Mouse (Mus musculus) ovary, postnatal 10 days (tissue): Measurements from ENCODE around the gene Plcg2.

ENCODE experiments used
- DNase-seq: peaks from one replicate; pipeline ENCODE4 v3.0.0; 2022; ENCODE audit warnings: low spot score

Plcg2 gene

DNA sequence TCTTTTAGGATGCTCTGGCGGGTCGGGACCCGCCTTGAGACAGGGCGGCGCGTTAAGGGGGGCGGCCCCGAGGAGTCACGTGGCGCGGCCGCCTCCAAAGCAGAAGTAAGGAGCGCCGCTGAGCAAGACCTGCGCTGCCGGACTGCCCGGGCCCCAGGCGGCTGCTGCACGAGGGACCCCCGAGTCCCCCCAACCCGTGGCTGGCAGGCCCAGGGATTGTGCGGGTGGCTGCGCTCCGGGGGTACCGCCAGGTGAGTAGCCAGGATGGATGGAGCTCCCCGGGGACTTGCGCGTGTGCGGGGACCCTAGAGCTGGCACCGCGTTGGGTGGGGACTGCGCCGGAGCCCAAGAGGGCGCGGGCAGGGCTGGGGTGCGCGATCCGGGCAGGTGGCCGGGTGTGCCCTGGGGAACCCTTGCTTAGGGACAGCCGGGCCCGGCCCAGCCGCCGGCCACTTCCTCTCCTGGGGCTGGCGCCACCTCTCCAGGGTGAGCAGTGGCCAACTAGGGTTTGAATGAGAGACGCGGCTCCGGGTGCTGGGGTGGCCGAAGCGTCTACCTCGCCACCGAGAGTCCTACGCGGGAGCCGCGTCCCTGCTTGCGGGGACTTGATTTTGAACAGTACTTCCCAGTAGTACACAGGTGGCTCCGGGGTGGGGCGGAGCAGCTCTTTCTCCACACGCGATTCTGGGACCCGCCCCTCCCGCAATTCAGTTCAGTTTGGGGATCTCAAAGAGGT is at the start of gene Plcg2:
TSS of gene Plcg2 (plus strand) at position 113 of the 736 bp plus-strand sequence.
- DNase-seq = peak; percentile 4

DNA sequence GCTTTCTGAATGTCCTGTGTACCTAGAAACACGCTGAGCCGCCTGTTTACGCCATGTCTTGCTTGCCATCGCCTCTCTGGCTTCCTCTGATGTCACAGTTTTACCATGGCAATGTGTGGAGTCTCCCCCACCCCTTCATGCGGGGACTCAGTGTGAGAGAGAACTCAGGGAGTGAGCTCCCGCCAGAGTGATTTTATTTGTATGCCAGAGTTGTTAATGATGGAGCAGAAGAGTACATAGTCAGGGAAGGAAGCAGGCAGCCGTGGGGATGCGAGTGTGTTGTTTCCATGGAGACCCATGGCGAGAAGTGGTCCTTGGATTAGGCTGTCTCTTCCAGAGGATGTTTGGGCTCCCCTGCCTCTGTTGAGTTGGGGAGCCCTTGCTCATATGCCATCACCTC is 47.0 kb upstream of the Plcg2 start:
- DNase-seq = no peak

DNA sequence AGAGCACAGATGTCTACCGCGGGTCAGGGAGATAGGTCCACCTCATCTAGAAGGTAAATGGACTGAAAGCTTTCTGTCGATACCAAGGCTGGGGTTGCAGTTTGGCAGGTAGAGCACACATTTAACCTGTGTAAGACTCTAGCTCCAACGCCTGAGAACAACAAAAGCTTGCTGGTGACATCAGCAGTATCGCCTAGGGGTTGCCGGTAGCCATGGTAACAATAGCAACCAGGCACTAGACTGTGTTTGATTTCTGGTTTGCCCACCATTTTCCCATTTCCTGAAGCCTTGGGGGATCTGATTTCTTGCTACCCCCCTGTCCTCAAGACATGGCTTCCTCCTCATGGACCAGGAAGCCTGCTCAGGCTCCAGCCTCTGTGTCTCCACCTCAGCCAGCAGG is 44.1 kb upstream of the Plcg2 start:
- DNase-seq = no peak

GRCm38 (mm10) chr8:117454516-117455116 is 43.5 kb upstream of the Plcg2 start:
- DNase-seq = no peak

GRCm38 (mm10) chr8:117455701-117456100 is 42.4 kb upstream of the Plcg2 start:
- DNase-seq = no peak

- DNase-seq = no peak
These were observed 39.7 kb upstream of the Plcg2 start for GRCm38 (mm10) chr8:117458440-117458839.

DNA sequence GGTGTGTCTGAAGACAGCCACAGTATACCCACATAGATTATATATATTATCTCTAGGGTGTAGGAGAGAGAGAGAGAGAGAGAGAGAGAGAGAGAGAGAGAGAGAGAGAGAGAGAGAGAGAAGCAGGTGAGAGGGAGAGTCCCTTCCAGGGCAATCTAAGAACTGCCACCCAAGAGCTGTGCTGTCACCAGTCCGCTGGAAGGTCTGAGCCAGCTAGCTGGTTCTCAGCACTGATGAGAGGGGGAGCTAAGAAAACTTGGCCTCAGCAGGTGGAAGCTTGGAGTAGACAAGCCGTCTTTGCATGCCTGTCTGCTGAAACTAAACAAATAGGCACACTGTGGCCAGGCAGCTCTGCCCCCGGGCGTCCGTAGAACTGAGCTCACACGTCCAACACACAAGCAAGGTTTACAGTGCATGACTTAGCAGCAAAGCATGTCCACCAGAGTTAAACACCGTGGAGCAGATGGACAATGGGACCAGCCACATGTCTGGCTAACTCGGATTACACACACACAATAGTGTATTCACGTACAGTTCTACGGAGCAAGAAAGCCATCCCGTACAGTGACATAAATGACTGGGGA is 35.3 kb upstream of the Plcg2 start:
- no peak for DNase-seq

DNA sequence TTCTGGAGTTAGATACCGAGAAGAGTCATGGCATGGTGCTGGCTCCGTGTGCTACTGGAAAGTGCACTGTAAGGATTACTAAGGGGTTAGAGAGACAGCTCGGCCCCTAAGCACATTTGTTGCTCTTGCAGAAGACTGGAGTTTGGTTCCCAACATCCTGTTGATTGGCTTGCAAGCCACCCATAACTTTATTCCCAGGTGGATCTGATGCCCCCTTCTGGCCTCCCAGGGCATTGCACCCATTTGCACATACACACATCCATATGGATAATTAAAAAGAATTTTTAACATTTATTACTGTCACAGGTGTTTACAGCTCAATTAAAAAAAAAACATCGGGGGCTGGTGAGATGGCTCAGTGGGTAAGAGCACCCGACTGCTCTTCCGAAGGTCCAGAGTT is 33.6 kb upstream of the Plcg2 start:
- no peak for DNase-seq

DNA sequence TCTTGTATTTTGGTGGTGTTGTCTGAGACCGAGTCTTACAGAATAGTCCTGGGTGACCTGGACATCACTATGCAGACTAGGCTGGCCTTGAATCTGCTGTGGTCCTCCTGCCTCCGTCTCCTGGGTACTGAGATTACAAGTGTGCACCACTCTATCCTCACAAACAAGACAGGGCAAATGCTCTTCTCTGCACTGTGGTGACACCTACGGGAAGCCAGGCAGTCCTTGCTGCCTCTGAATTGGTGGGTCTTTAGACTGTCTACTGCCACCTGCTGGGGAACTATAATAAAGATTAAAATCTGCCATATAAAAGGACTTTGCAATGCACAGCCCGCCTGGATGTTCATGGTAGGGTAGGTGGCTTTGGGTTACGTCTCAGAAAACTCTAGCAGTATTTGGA is 32.8 kb upstream of the Plcg2 start:
- DNase-seq = no peak

DNA sequence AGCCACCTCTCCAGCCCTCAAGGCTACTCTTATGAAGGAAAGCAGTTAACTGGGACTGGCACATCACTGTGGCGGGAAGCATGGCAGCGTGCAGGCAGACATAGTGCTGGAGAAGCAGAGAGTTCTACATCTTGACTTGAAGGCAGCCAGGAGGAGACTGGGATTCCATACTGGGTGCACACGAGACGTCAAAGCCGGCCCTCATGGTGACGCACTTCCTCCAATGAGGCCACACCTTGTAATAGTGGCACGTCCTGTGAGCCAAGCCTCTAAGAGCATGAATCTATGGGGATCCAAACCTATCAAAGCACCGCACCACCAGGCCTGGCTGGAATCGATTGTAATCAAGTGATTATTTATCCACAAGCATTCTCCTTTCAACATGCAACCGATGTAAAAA is 30.6 kb upstream of the Plcg2 start:
- DNase-seq = no peak

DNA sequence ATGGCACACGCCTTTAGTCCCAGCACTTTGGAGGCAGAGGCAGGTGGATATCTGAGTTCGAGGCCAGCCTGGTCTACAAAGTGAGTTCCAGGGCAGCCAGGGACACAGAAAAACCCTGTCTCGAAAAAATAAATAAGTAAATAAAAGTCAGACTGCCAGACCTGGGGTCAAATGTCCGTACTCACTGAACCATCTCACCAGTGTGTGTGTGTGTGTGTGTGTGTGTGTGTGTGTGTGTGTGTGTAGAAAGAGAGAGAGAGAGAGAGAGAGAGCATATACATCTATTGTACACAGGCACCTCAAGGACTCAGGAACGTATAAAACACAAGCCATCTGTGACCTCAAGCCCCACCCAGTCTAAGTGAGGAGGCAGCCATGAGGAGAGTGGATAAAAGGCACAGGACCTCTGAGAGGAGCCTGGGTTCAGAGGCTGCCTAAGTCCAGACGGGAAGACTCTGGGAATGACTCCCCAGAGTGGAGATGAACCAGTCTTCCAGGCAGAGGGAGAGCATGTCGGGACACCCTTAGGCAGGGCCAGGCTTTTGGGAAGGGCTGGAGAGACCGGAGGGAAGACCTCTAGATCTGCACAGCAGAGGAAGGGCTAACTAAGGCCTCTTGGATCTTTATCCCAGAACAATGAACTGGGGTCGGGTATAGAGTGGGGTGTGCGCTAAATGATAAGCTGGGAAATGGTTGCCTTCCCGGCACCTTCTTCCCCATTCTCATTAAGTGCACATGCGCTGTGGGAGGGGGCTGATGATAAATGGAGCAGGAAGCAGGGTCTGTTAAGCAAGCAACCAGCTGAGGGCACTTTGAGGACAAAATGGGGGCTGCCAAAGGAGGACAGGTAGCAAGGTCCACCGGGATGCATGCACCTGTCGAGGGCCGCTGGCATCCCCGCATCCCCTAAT is 28.4 kb upstream of the Plcg2 start:
- DNase-seq = no peak

DNA sequence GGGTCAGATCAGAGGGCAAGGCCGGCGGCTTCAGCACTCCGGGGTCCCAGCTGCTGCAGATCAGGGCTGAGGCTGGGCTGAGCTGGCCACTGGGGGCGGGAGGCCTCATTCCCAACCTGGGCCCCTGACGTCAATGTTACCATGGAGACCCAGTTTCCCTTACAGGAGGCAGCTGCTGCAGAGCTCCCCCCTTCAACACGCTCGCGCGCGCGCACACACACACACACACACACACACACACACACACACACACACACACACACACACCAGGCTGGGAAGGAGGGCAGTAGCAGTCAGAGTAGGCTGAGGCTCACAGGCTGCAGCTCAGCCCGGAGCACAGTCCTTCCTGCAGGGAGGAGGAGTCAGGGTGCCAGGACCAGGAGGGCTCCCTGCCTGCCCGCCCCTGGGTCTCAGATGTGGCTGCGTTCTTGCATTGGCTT is 27.7 kb upstream of the Plcg2 start:
- DNase-seq = peak; percentile 23

GRCm38 (mm10) chr8:117471174-117471573 is 26.9 kb upstream of the Plcg2 start:
- DNase-seq = peak; percentile 20

DNA sequence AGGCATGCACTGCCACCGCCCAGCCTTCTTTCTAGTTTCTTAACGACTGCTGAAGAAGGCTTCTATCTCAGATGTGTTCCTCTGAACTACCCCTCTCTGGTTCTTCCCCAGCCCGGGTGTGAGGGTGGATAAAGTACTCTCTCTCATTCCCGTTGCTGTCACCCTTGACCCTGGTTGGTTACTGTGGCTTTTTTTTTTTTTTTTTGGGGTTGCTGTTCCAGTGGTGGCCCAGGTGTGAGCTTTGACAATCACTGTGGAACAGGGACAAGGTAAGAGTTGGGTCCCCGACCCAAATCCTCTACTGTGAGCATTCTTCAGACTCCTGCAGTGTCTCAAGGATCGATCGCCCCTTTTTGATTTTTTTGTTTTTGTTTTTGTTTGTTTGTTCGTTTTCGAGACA is 26.4 kb upstream of the Plcg2 start:
- no peak for DNase-seq

DNA sequence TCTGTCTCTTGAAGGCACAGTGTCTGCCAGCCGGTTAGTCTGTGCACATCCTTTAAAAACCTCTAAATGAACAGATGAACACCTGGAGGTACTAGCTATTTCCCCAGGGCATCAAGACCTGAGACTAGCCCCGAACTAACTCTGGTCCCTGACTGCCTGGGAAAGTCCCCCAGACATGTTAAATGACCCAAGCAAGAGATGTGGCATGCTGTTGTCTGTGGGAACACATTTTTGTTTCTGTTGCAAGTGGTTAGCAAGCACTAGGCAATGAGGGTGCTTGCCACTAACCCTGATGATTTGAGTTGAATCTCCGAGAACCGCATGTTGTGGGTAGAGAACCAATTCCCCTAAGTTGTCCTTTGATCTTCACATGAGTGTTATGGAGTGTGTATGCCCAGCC is 25.8 kb upstream of the Plcg2 start:
- no peak for DNase-seq

GRCm38 (mm10) chr8:117474944-117475343 is 23.1 kb upstream of the Plcg2 start:
- peak; percentile 86 for DNase-seq

DNA sequence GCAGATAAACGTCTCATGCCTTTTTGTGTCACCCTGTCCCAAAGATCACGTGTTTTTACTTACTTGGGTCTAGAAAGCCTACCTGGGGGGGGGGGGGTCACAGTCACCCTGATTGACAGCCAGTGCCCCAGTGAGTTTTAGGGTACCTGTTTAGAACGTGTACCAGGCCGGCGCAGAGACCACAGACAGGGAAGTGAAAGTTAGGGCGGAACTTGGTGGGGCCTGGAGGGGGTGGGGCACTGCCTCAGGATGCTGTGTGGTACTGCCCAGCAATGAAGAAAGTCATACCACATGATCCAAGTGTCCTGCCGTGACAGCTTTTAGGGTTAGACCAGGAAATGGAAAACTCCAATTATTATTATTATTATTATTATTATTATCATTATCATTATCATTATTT is 22.3 kb upstream of the Plcg2 start:
- DNase-seq = no peak

DNA sequence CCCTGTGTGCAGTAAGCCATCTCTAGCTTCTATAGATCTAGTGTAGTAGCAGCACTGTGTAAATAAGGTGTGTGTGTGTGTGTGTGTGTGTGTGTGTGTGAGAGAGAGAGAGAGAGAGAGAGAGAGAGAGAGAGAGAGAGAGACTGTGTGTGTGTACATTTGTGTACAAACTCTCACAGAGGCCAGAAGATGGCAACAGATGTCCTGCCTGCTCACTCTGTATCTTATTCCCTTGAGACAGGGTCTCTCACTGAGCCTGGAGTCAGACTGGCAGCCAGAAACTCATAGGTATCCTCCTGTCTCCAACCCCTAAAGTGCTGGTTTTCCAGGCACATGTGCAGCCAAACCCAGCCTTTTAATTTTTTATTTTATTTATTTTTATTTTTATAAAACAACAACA is 20.0 kb upstream of the Plcg2 start:
- DNase-seq = no peak

- DNase-seq = no peak
These were observed 18.1 kb upstream of the Plcg2 start for GRCm38 (mm10) chr8:117479996-117480395.

- DNase-seq = no peak
These were observed 17.6 kb upstream of the Plcg2 start for GRCm38 (mm10) chr8:117480516-117480915.

GRCm38 (mm10) chr8:117481830-117482229 is 16.3 kb upstream of the Plcg2 start:
- DNase-seq = no peak

DNA sequence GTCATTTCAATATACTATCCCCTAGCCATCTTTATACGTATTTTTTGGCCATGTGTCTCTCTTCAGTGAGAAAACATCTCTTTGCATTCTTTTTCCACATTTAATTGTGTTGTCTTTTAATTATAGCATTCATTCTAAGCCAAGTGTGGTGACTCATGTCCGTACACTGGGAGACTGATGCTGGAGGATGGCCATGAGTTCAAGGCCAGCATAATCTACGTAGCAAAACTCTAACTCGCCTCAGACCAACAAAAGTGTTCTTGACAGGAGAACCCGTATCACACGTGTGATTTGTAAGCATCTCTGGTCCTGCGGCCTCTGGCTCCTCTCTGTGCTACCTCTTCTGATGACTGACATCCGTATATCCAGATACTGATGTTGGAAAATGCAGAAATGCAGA is 13.4 kb upstream of the Plcg2 start:
- no peak for DNase-seq

- DNase-seq = no peak
These were observed 12.8 kb upstream of the Plcg2 start for GRCm38 (mm10) chr8:117485316-117485715.
